Mouse (Mus musculus) C2C12 (cell line): ENCODE data around the gene Plxna1. TPM values are rescaled to one million over a fixed set of nuclear protein-coding genes. Genes with fewer than 3 reads are reported as not detected.

Experiments used
- H3K27me3 ChIP-seq: one replicate; pipeline ENCODE4 v1.6.1; 2011; ENCODE audit not compliant: control insufficient read depth, insufficient read depth, insufficient read length
- H3K36me3 ChIP-seq: one replicate; pipeline ENCODE4 v1.6.1; 2011; ENCODE audit not compliant: control insufficient read depth, insufficient read depth
- H3K4me3 ChIP-seq: one replicate; pipeline ENCODE4 v1.5.1; 2011; ENCODE audit warnings: mild to moderate bottlenecking, control low read depth; ENCODE audit not compliant: poor library complexity, insufficient read depth, severe bottlenecking
- H3K79me2 ChIP-seq: one replicate; pipeline ENCODE4 v1.6.1; 2011; ENCODE audit not compliant: control insufficient read depth, insufficient read depth
- H3K79me3 ChIP-seq: one replicate; pipeline ENCODE4 v1.6.1; 2011; ENCODE audit warnings: low read depth, control low read depth
- H3ac ChIP-seq: one replicate; pipeline ENCODE3; 2011; ENCODE audit warnings: low read depth; ENCODE audit not compliant: control insufficient read depth, insufficient read length
- CEBPB ChIP-seq: IDR thresholded peaks from one replicate; pipeline ENCODE4 v1.6.1; 2011; ENCODE audit warnings: low read depth, mild to moderate bottlenecking, control low read depth, moderate library complexity
- CTCF ChIP-seq: IDR thresholded peaks from one replicate; pipeline ENCODE4 v1.5.1; 2011; ENCODE audit not compliant: control insufficient read depth, insufficient read depth, insufficient read length
- FOSL1 ChIP-seq: IDR thresholded peaks from one replicate; pipeline ENCODE4 v1.8.0; 2011; ENCODE audit warnings: mild to moderate bottlenecking, low read length; ENCODE audit not compliant: poor library complexity, insufficient read depth, severe bottlenecking
- MAX ChIP-seq: IDR thresholded peaks from one replicate; pipeline ENCODE4 v1.6.1; 2011; ENCODE audit warnings: mild to moderate bottlenecking, control low read depth
- MYOD1 ChIP-seq: IDR thresholded peaks from one replicate; pipeline ENCODE4 v1.6.1; 2011; ENCODE audit warnings: low read depth; ENCODE audit not compliant: control insufficient read depth, insufficient read length
- MYOG ChIP-seq: IDR thresholded peaks from one replicate; pipeline ENCODE4 v1.6.1; 2011; ENCODE audit not compliant: control insufficient read depth, insufficient read length; ENCODE audit errors: extremely low read depth
- USF1 ChIP-seq: IDR thresholded peaks from one replicate; pipeline ENCODE4 v1.6.1; 2011; ENCODE audit warnings: low read depth, mild to moderate bottlenecking, control low read depth, moderate library complexity
- polyA plus RNA-seq: library from polyadenylated mRNA; unstranded; fragments of >200 nt; fragmentation: generic; extraction: Trizol; gene quantifications from one replicate; pipeline ENCODE4 v1.2.1, GENCODE M21; 2012; ENCODE audit warnings: missing spikeins

Gene Plxna1
- polyA plus RNA-seq, 1 experiment, result 40.9 TPM

DNA sequence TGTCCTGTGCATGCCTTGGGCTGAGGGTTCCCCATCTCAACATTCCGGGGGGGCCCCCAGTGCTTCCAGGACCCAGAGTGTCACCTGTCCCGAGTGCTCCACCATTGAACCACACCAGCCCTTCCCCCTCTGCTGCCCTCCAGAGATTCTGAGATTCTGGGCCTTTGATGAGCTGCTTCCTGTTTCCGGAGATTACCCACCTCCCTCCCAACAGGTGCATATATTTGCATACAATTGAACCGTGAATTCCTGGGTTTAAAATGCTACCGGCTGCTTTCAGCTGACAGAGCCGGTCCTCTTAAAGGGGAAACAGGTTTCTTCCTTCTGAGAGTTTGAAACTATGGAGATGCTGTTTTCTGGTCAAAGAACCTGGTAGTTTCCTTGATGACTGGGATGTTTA, 74.3 kb downstream of the Plxna1 start:
- Histone ChIP-seq H3K36me3 (no peaks in the 10 kb centered on the region), H3ac (no peak overlapping the region), H3K79me2 (no peaks in the 10 kb centered on the region), H3K79me3 (no peaks in the 10 kb centered on the region), H3K27me3 (no peaks in the 10 kb centered on the region), H3K4me3 (no peak overlapping the region)
- no peak for TF ChIP-seq MYOG
- TF ChIP-seq FOSL1, result no peak
- TF ChIP-seq MAX, result no peak
- TF ChIP-seq CEBPB, result no peak
- no peak for TF ChIP-seq USF1
- no peak for TF ChIP-seq MYOD1
- no peak for TF ChIP-seq CTCF

DNA sequence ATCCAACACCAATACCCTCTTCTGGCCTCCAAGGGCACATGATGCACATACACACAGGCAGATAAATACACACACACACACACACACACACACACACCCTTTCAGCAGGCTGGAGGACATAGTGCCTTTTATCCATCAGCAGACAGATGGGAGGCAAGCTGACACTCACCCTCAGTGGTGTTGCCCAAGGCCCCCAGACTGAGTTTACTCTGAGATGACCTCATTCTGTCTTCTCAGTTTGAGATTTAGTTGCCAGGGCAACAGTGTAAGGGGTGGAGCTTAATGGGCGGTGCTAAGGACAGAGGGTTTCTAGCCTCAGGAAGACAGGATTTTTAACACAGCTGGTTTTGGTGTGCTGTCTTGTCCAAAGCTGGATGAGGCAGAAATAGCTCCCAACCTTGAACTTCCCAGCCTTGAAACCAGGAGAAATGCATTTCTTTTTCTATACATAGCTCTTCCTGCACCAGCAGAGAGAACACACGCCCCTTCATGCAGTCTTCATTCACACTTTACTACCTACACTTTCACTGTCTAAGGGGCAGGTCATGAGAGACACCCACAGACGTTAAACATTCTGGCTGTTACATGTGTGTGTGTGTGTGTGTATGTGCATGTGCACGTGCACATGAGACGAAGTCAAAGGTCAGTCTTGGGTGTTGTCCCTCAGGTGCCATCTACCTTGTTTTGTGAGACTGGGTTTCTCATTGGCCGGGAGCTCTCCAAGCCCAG, 75.6 kb downstream of the Plxna1 start:
- H3K27me3 ChIP-seq, result no peaks in the 10 kb centered on the region

DNA sequence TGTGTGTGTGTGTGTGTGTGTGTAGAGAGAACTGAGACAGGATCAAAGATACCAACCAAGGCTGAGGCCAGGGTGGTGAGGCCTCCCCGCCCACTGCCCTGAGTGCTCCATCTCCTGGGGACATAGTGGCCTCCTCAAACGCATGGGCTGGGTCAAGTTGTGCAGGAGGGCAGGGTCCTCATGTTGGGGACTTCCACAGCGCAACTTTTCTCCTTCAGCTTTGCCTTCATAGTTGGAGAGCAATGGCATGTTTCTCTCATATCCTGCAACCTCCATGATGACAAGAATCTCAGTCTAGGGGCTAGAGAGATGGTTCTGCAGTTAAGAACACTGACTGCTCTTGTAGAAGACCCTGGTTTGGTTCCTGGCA, 76.1 kb downstream of the Plxna1 start:
- no peak overlapping the region for H3K4me3 ChIP-seq
- no peaks in the 10 kb centered on the region for H3K36me3 ChIP-seq
- peaks cover 2% of the 10 kb centered on the region for H3K27me3 ChIP-seq
- H3K79me3 ChIP-seq, result no peaks in the 10 kb centered on the region
- H3K79me2 ChIP-seq, result no peaks in the 10 kb centered on the region
- TF ChIP-seq USF1, result no peak
- no peak for TF ChIP-seq MYOG
- no peak for TF ChIP-seq CTCF
- TF ChIP-seq FOSL1, result no peak
- TF ChIP-seq MAX, result no peak
- TF ChIP-seq CEBPB, result no peak
- TF ChIP-seq MYOD1, result no peak
- no peak overlapping the region for H3ac ChIP-seq

More for the DNA sequence above, 75.6 kb downstream of the Plxna1 start:
- H3ac ChIP-seq, result no peak overlapping the region
- TF ChIP-seq MYOG (no peak), MAX (no peak), FOSL1 (no peak), MYOD1 (no peak)
- no peaks in the 10 kb centered on the region for H3K79me3 ChIP-seq
- H3K36me3 ChIP-seq, result no peaks in the 10 kb centered on the region
- H3K79me2 ChIP-seq, result no peaks in the 10 kb centered on the region
- H3K4me3 ChIP-seq, result no peak overlapping the region

DNA sequence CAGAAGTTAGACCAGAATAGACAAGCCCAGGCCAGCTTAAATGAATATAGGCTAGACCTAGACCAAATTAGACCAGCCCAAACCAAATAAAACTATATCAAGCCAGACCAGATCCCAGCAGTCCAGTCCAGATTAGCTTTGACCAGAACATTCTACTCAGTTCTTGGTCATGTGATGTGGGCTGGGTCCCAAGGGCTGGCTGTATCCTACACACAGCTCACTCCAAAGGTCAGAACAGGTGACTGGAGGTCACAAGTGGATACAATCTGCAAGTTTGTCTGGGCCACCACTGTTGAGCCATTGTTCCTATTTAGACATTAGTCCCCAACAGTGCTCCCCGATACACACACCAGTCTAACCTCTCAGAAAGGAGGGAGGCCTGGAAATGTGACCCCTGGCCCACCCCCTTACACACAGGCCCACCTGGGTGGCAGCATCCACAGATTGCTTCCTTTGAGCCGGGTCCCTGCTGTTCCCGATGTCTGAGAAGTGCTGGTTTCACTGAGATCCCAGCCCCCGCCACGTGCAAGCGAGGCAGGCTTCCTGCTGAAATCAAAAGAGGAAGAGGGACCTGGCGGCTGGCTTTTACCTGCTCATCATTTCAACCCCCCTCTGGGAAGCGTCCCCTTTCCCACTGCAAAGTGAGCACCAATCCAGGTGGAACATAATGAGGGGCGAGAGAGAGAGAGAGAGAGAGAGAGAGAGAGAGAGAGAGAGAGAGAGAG, 76.7 kb downstream of the Plxna1 start:
- no peak for TF ChIP-seq MAX
- TF ChIP-seq FOSL1, result no peak
- no peak for TF ChIP-seq CTCF
- no peak for TF ChIP-seq USF1
- no peak for TF ChIP-seq CEBPB
- no peak for TF ChIP-seq MYOD1
- TF ChIP-seq MYOG, result no peak
- Histone ChIP-seq H3K27me3 (peaks cover 3% of the 10 kb centered on the region), H3K4me3 (no peak overlapping the region), H3K79me3 (no peaks in the 10 kb centered on the region), H3ac (no peak overlapping the region), H3K36me3 (no peaks in the 10 kb centered on the region), H3K79me2 (no peaks in the 10 kb centered on the region)

DNA sequence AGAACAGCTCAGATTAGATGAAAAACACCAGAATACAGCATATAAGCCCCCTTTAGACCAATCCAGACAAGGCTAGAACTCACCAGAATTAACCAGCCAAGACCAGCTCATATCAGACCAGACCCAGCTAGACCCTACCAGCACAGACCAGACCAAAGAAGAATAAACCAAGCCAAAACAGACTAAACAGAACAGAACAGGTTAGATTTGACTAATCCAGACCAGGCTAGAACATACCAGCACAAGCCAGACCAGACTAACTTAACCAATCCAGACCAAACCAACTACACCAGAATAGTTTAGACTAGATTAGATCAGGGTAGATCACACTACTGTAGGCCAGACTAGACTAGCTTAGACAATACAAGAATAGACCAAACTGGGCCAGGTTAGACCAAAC, 77.3 kb downstream of the Plxna1 start:
- Histone ChIP-seq H3K4me3 (no peak overlapping the region), H3K79me2 (no peaks in the 10 kb centered on the region), H3K36me3 (no peaks in the 10 kb centered on the region), H3K79me3 (no peaks in the 10 kb centered on the region), H3ac (no peak overlapping the region), H3K27me3 (peaks cover 3% of the 10 kb centered on the region)
- TF ChIP-seq USF1 (no peak), MAX (no peak), FOSL1 (no peak), MYOG (no peak), CEBPB (no peak), MYOD1 (no peak), CTCF (no peak)
